Mouse (Mus musculus) ovary, postnatal 14 days (tissue): ENCODE results near the gene Sept9.

ENCODE experiments used
- DNase-seq: peaks from one replicate; pipeline ENCODE4 v3.0.0; 2022; ENCODE audit warnings: low spot score

Sept9 gene

DNA sequence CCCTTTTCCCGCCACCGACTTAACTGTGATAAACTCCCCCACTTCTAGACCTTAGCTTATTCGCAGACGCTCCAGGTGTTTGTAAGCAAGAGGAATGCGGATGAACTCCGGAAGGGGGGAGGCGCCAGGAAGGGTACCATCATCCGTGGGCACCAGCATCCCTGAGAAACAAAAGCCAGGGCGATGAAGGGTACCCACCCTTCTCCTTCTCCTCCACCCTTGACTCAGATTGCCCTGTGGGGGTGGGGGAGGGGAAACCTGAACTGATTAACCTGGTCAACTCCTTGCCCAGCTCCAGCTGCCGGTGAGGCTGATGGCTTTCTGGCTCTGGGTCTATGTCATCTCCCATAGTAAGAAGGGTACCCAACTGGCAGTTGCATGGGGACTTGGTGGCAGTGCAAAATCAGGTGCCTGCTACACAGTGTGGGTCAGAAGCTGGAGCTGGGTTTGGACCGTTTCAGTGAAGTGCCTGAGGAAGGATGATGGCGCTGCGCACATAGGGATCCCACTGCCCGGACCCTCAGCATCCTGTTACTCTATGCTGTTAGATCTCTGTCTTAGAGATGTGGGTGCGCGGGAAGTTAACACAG, 209.1 kb downstream of the Sept9 start:
- DNase-seq = no peak

GRCm38 (mm10) chr11:117409331-117409730, 209.9 kb downstream of the Sept9 start:
- DNase-seq = no peak

DNA sequence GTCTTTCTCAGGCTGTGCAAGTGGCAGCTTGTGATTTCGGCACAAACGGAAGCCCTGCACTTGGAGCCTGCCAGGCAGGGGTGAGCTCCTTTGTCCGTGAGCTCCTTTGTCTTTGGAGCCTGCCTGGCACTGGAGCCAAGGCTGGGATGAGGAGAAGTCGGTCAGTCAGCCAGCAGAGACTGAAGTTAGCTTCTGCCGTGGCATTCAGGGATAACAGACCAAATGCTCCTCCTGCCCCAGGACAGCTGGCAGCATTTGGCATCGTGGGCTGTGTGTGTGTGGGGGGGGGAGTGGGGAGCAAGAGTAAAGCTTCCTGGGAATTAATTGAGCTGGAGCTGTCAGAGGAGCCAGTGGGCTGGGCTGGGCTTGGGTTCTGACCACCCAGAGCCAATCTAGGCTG, 210.6 kb downstream of the Sept9 start:
- DNase-seq = no peak

DNA sequence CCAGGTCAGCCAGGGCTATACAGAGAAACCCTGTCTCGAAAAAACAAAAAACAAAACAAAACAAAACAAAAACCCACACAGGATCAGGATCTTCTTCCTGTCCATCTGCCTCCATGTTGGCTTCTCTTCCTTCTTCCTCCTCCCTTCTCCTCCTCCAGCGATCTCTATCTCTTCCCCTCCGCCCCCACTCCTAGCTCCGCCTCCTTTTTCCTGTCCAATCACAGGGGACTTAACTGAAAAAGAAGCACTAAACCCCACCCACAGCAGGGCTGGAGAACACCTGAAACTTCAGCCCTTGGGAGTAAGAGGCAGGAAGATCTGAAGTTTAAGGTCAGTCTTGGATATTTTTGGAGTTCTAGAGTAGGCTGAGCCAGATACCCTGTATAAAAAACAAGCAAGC, 212.2 kb downstream of the Sept9 start:
- no peak for DNase-seq
